Mouse (Mus musculus): ENCODE measurements around the gene Sgsm2.

DNA sequence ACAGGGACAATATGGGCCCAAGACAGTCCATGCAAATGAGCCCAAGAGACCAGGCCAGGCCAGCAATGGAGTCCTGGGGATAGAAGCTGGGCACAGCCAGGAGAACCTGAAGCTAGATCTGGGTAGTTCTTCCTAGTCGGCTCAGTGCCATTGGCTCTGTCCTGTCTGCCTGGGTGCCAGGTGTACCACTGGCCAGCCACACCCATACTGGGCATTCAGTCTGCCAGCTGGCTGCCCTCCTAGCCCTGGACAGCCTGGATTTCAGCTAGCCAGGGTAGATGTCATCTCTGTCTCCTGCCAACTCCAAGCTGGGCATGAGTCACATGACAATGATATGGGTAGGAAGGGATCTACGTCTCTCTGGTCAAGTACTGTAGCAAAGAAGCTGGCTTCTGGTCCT lies 29.7 kb downstream of the Sgsm2 start:
- no peak for TF ChIP-seq EP300 (IDR thresholded peaks at IDR 0.05; ENCODE audit: low read depth)
- TF ChIP-seq CTCF (IDR thresholded peaks at IDR 0.05; ENCODE audit: low read depth), result no peak

Data from liver, postnatal 0 days (tissue).